Mouse (Mus musculus) cerebellum, adult 2 months (tissue): ENCODE results near the gene D430042O09Rik.
A peak's percentile ranks its signal among the peaks of the same experiment; 100 is the strongest.

ENCODE experiments used
- CTCF ChIP-seq: fragments of 200-500 bp; IDR thresholded peaks from 2 replicates; pipeline ENCODE4 v1.5.1; 2011; ENCODE audit warnings: low read depth, mild to moderate bottlenecking, control low read depth, low read length, moderate library complexity, borderline replicate concordance; ENCODE audit not compliant: insufficient read depth
- POLR2A ChIP-seq: fragments of 200-500 bp; IDR thresholded peaks from 2 replicates; pipeline ENCODE4 v1.6.1; 2011; ENCODE audit warnings: low read length, control low read depth, borderline replicate concordance; ENCODE audit not compliant: insufficient read depth

DNA sequence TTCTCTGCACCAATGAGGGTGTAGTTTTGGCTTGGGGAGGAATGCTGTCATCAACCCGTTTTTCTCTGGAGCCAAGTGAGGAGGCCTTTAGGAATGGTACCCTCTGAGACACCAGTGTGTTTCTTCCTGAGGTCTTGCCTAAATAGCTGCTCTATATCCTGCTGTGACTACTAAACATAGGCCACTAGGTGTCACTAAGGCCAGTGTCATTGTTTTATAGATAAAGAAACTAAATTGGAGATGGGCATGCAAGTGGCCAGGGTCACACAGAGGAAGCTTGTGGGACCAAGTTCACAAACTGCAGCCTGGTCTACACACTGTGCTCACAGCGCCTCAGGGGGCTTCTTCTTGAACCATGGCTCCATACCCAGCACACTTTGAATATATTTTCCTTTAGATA is 112.5 kb downstream of the D430042O09Rik start:
- TF ChIP-seq CTCF (peak; percentile 2; the same call in 1 of the 2 replicates), POLR2A (no peak)
